Mouse (Mus musculus): ENCODE measurements at regions not wholly inside any gene's neighbourhood (a gene's known extent, or its start where the extent isn't known, plus 50 kb on each side); places are given as distances from the start of the nearest gene placed in this dataset.

- whole genome bisulfite sequencing: 73% methylated on average over 6 of the region's 6 CpGs
- DNase-seq (ENCODE audit: low read depth, low spot score): no peak
These were observed 62.2 kb downstream of the Ttc32 start for GRCm38 (mm10) chr12:9091951-9092350.

DNA sequence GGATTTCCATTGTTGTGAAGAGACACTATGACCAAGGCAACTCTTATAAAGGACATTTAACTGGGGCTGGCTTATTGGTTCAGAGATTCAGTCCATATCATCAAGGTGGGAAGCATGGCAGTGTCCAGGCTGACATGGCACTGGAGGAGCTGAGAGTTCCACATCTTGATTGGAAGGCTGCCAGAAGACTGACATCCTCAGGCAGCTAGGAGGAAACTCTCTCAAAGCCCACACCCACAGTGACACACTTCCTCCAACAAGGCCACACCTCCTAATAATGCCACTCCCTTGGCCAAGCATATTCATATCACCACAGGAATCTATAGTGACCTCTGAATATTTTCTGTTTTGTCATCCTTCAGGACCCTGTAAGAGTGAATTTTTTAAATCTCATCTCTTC, 65.3 kb downstream of the Ttc32 start:
- no peak for DNase-seq (ENCODE audit: low read depth, low spot score)

DNA sequence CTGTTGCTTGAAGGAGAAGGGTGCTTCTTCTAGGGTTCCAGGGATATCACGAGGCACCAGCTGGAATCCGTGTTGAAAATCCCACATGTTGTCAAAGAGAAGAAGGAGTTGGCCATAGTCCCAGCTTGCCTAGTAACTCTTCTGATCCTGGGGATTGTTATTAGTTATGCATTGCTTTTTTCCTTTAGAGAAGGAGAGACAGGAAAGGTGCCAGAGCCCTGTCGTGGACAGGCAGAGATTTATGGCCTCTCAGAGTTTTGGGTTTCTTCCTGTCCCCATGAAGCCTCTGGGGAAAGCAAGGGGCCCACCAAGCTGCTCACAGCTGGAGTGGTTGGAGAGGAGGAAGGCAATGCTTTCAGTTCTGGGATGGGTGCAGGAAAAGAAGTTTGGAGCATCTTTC, 76.6 kb downstream of the Ttc32 start:
- WGBS: 39% methylated on average over 3 of the region's 3 CpGs
- no peak for DNase-seq (ENCODE audit: low read depth, low spot score)

DNA sequence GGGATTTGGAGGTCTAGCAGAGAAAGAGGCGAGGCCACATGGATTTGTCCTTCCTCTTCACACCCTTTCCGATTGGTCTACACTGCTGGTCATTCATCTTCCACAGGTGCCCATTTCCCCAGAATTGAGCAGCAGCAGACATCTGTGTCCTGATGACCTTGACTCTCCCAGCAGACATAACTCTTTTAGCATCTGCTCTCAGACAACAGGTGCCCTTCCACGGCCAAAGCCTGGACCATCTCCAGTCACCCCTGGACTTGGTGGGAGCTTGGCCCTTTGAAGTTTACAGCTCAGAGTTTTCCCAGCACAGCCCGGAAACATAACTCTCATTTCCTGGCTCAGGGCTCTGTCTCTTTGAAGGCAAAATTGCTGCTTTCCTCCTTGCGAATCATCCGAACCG, 80.0 kb downstream of the Ttc32 start:
- 30% methylated on average over 7 of the region's 7 CpGs for WGBS
- DNase-seq (ENCODE audit: low read depth, low spot score): no peak

DNA sequence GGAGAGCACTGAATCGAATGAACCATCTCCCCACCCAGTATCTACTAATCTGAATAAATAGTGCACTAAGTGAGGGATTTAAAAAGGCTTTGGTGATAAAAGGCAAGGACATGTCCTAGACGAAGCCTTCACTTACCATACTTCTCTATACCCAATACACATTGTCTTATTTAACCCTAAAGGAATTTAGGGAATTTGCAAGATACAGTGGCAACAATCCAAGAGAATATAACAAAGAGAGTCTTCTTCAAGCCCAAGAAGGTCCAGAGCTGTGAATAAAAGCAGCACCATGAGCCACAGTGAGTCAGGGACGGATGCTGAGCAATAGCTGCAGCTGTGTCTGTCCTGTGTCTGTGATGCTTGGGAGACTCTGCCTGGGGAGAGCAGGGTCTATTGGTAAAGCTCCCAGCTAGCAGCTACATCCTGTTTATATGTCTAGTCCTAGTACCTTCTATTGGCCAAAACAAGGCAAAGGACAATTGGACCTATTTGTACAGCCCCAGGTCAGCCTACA, 82.4 kb downstream of the Ttc32 start:
- 65% methylated on average over 3 of the region's 3 CpGs for WGBS

GRCm38 (mm10) chr12:9113652-9114051, 83.9 kb downstream of the Ttc32 start:
- 66% methylated on average over 6 of the region's 6 CpGs for WGBS
- DNase-seq (ENCODE audit: low read depth, low spot score): no peak

More for the DNA sequence above, 82.4 kb downstream of the Ttc32 start:
- no peak for DNase-seq (ENCODE audit: low read depth, low spot score)

GRCm38 (mm10) chr12:9114061-9114460, 84.3 kb downstream of the Ttc32 start:
- 80% methylated on average over 1 of the region's 1 CpGs for WGBS

GRCm38 (mm10) chr12:9118576-9118975, 88.8 kb downstream of the Ttc32 start:
- DNase-seq (ENCODE audit: low read depth, low spot score): no peak

More at GRCm38 (mm10) chr12:9114061-9114460, 84.3 kb downstream of the Ttc32 start:
- no peak for DNase-seq (ENCODE audit: low read depth, low spot score)

DNA sequence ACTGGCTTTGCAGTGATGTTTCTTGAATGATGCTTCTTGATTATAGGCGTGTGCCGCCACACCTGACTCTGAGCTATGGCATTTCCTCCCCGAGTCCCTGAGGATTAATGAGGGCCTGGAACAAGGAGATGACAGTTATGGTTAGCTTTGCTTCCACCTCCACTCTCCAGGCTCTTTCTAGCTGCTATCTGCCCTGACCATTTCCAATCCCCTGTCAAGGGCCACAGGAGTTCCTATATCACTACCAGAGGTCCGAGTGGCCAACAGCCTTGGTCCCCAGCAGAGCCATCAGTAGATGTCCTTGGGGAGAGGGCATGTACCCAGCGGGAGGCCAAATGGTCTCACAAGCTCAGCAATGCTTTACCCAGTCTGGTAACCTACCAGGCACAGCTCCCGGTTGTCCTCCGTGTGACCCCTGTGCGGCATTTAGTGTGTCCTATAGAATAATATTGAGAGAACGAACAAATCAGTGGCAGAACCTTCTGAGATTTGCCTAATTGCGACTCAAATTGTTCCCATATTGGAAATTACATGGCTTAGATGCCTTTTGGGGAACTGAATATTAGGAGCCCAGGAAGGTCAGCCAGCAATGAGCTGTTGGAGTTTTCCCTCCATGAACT, 98.2 kb downstream of the Ttc32 start:
- DNase-seq (ENCODE audit: low read depth, low spot score): no peak
- 76% methylated on average over 10 of the region's 10 CpGs for WGBS

More at GRCm38 (mm10) chr12:9118576-9118975, 88.8 kb downstream of the Ttc32 start:
- WGBS: 54% methylated on average over 2 of the region's 2 CpGs

GRCm38 (mm10) chr12:9128581-9129275, 98.9 kb downstream of the Ttc32 start:
- 75% methylated on average over 6 of the region's 6 CpGs for WGBS

GRCm38 (mm10) chr12:9132621-9133020, 102.8 kb downstream of the Ttc32 start:
- DNase-seq (ENCODE audit: low read depth, low spot score): no peak

More at GRCm38 (mm10) chr12:9128581-9129275, 98.9 kb downstream of the Ttc32 start:
- DNase-seq (ENCODE audit: low read depth, low spot score): no peak

- WGBS: 83% methylated on average over 7 of the region's 7 CpGs
- no peak for DNase-seq (ENCODE audit: low read depth, low spot score)
These were observed 104.4 kb downstream of the Ttc32 start for GRCm38 (mm10) chr12:9133890-9134870.

DNA sequence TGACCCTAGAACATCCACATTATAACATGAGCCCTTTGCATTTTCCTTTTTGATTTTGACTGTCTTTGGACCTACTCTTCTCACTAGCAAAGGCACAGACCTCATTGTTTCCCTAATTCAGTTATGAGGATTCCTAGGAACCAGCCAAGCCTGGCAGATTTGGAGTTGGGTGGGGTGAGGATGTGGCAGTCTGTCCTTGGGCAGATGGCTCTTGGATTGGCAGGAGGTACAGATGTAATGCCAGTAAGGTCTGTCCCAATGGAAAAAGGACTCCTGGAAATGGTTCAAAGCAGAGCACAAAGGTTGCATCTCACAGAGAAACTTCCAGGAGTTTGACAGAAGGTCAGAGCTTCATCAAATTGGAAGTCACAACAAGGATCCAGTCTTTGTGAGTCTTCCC, 121.2 kb downstream of the Ttc32 start:
- DNase-seq (ENCODE audit: low read depth, low spot score): no peak

- WGBS: 81% methylated on average over 1 of the region's 1 CpGs
- no peak for DNase-seq (ENCODE audit: low read depth, low spot score)
These were observed 121.6 kb downstream of the Ttc32 start for GRCm38 (mm10) chr12:9151426-9151825.

DNA sequence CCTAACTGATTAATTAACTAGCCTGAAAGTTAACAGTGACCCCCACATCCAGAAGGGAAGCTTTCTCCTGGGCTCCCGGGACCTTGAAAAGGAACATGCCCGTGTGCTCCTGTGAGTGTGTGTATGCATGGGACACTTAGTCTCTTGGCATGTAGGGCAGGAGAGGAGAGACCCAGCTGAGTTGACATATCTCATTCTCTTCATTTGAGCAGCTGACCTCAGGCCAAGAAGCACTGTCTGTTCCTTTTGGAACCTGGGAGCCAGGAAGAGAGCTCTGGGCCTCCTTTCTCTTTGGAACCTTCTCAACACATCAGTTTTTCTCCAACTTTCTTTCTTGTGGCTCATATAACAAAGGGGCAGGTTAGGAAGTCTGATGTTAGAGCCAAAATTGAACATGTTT, 124.7 kb downstream of the Ttc32 start:
- WGBS: 86% methylated on average over 2 of the region's 2 CpGs
- DNase-seq (ENCODE audit: low read depth, low spot score): no peak

GRCm38 (mm10) chr12:9156794-9157193, 127.0 kb downstream of the Ttc32 start:
- no peak for DNase-seq (ENCODE audit: low read depth, low spot score)

GRCm38 (mm10) chr12:9158751-9159150, 129.0 kb downstream of the Ttc32 start:
- DNase-seq (ENCODE audit: low read depth, low spot score): no peak
- 72% methylated on average over 5 of the region's 5 CpGs for WGBS

DNA sequence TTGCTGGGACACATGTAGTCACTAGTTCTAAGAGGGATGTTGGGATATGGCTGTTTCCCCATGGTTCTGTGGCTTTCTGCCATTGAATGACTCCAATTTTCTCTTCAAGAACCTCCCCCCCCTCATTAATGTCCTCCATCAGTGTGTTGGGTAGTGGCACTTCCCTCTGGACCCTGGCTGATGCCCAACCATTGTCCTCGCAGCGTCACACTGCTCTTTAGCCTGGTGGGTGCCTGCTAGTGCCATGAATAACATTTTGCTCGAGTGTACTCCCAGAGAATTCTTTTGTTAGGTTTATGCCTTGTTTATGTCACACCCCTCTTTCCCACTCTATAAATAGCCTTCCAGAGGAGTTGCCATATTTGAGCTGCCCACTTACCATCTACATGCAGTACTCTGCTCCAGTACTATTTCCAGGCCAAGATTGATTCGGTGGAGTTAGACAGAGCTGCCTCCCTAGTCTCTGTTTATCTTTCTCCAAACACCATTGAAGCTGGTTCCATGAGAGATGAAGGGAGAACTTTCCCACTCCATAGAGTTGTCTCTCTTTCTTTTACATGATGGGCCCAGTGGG, 135.7 kb downstream of the Ttc32 start:
- WGBS: 67% methylated on average over 4 of the region's 4 CpGs
- DNase-seq (ENCODE audit: low read depth, low spot score): no peak

DNA sequence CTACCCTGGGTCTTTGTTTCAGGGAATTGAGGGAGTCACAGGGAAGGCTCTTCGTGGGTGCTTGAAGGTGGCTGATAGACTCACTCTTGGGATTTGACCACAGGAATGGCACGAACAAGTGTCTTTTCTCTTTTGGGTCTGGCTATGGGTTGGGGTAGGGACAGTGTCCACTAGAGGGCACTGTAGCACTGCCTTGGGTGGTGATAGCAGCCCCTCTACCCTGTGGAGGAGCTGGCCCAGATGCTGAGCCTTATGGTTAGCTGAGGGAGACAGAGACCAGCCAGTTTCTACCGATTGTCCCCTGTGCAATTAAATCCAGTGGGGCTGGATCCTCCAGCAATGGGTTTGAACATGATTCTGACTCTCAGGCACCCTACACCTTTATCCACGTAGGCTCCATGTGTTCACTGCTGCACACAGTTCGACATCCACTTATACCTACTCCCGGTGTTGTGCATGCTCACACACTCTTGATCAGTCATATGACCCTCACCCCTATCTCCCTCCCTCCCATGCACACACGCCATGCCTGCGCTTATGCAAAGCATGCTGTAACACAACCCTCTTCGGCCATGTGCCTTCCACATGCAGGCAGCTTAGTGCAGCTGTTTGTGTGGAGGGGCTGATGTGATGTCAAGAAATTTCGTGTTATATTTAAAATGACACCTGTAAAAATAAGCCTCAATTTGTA, 136.6 kb downstream of the Ttc32 start:
- 56% methylated on average over 10 of the region's 10 CpGs for WGBS

More for the DNA sequence above, 136.6 kb downstream of the Ttc32 start:
- no peak for DNase-seq (ENCODE audit: low read depth, low spot score)

All from large intestine, adult 2 months (tissue).